Mouse (Mus musculus) kidney, adult 18-20 months (tissue): ENCODE measurements around the gene Gm21913.
"Not testable (repeated sequence)": the region's sequence is repeated elsewhere in the genome, so short reads cannot be mapped to it uniquely, and the experiment has no call there.

Source experiments
- DNase-seq: peaks from one replicate; pipeline ENCODE4 v3.0.0; 2021

Gene Gm21913

DNA sequence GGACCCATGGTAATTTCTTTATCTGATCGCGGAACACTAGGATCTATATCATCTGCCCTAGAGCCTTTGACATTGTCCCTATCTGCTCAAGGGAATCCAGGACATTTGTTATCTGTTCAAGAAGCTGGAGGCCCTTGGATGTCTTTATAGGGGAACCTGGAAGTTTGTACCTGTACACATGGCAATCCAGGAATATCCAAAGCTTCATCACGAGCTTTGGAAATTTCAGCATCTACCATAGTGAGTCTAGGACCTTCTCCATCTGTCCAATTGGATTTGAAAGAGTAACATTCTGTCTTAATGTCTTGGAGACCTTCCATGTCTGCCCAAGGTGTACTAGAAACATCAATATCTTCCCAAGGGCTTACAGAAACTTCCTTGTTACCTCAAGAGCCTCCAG is at the start of gene Gm21913:
Gm21913 (plus strand) TSS at position 301 of the 400 bp plus-strand sequence.
- not testable (repeated sequence) for DNase-seq
